Mouse (Mus musculus) E14TG2a.4 (cell line): ENCODE results near the gene Akap8l.

ENCODE experiments used
- CTCF ChIP-seq: conservative IDR thresholded peaks from 2 replicates; pipeline ENCODE4 v1.5.1; 2014; ENCODE audit warnings: low read length
- NANOG ChIP-seq: IDR thresholded peaks from 2 replicates; pipeline ENCODE4 v1.6.1; 2014; ENCODE audit warnings: borderline replicate concordance, low read length, mixed read lengths
- POU5F1 ChIP-seq: IDR thresholded peaks from 2 replicates; pipeline ENCODE4 v1.6.1; 2014; ENCODE audit warnings: low read length, borderline replicate concordance

- TF ChIP-seq CTCF, result no peak
- TF ChIP-seq POU5F1, result no peak
- TF ChIP-seq NANOG, result no peak
Measured at GRCm38 (mm10) chr17:32295160-32295559, 55.2 kb downstream of the Akap8l start.
